Mouse (Mus musculus) embryo, embryonic 10 days (tissue): ENCODE measurements around the gene Ednrb.

Experiments used
- DNase-seq: peaks from one replicate; pipeline ENCODE4 v3.0.0-alpha.2; 2015; ENCODE audit warnings: low spot score

Ednrb gene

GRCm38 (mm10) chr14:103844011-103844549 is at the start of gene Ednrb:
Ednrb (minus strand) TSS chr14:103844402.
- peak; percentile 88 for DNase-seq

- no peak for DNase-seq
Observed at GRCm38 (mm10) chr14:103892411-103892938, 48.3 kb upstream of the Ednrb start.

GRCm38 (mm10) chr14:103890761-103891160 is 46.6 kb upstream of the Ednrb start:
- no peak for DNase-seq

GRCm38 (mm10) chr14:103884892-103885575 is 40.8 kb upstream of the Ednrb start:
- no peak for DNase-seq

- no peak for DNase-seq
Observed at GRCm38 (mm10) chr14:103882943-103883342, 38.7 kb upstream of the Ednrb start.

- no peak for DNase-seq
Observed at GRCm38 (mm10) chr14:103877117-103877516, 32.9 kb upstream of the Ednrb start.

GRCm38 (mm10) chr14:103876598-103876997 is 32.4 kb upstream of the Ednrb start:
- no peak for DNase-seq

- no peak for DNase-seq
Observed at GRCm38 (mm10) chr14:103866636-103867035, 22.4 kb upstream of the Ednrb start.

- no peak for DNase-seq
Observed at GRCm38 (mm10) chr14:103865226-103865625, 21.0 kb upstream of the Ednrb start.

GRCm38 (mm10) chr14:103850071-103850845 is 6.1 kb upstream of the Ednrb start:
- peak; percentile 12 for DNase-seq

- no peak for DNase-seq
Observed at GRCm38 (mm10) chr14:103845716-103846115, 1.5 kb upstream of the Ednrb start.

- no peak for DNase-seq
Observed at GRCm38 (mm10) chr14:103844944-103845343, 742 bp upstream of the Ednrb start.

- peak; percentile 65 for DNase-seq
Observed at GRCm38 (mm10) chr14:103843371-103844001, 716 bp downstream of the Ednrb start.

- DNase-seq, result no peak
Observed at GRCm38 (mm10) chr14:103842896-103843295, 1.3 kb downstream of the Ednrb start.

GRCm38 (mm10) chr14:103840436-103840835 is 3.8 kb downstream of the Ednrb start:
- no peak for DNase-seq

- DNase-seq, result no peak
Observed at GRCm38 (mm10) chr14:103838887-103839286, 5.3 kb downstream of the Ednrb start.

GRCm38 (mm10) chr14:103834589-103834988 is 9.6 kb downstream of the Ednrb start:
- peak; percentile 32 for DNase-seq

- no peak for DNase-seq
Observed at GRCm38 (mm10) chr14:103834147-103834546, 10.1 kb downstream of the Ednrb start.

- DNase-seq, result no peak
Observed at GRCm38 (mm10) chr14:103832472-103832871, 11.7 kb downstream of the Ednrb start.

GRCm38 (mm10) chr14:103831007-103831406 is 13.2 kb downstream of the Ednrb start:
- no peak for DNase-seq

- no peak for DNase-seq
Observed at GRCm38 (mm10) chr14:103826343-103826742, 17.9 kb downstream of the Ednrb start.

- no peak for DNase-seq
Observed at GRCm38 (mm10) chr14:103825934-103826333, 18.3 kb downstream of the Ednrb start.
